Mouse (Mus musculus): ENCODE measurements around the gene Pdcd7. TPM values are rescaled to one million over a fixed set of nuclear protein-coding genes. Genes with fewer than 3 reads are reported as not detected.

Gene Pdcd7
- 1.6 and 1.8 TPM in 2 replicates for polyA plus RNA-seq (2015; fragmentation: Nextera tagmentation; extraction: Ambion mirVana)

GRCm38 (mm10) chr9:65345854-65346475, at the start of gene Pdcd7:
TSS of gene Pdcd7 (plus strand) at chr9:65346104.
- Histone ChIP-seq H3K4me1 (ENCODE audit: control insufficient read depth, low read depth, low read length) (peaks cover 12% of the 10 kb centered on the region), H3K36me3 (ENCODE audit: control insufficient read depth, insufficient read depth) (no peaks in the 10 kb centered on the region), H3K9me3 (replicated peaks; ENCODE audit: control insufficient read depth, low read length) (no peaks in the 10 kb centered on the region), H3K4me3 (ENCODE audit: low read depth, low read length) (peak within 1 kb of the TSS; percentile 97), H3K27me3 (ENCODE audit: control insufficient read depth, insufficient read depth, low read depth, low read length) (no peaks in the 10 kb centered on the region), H3K9ac (ENCODE audit: low read depth, low read length) (peak within 1 kb of the TSS; percentile 95), H3K4me2 (ENCODE audit: low read depth, low read length) (peak within 1 kb of the TSS; percentile 95), H3K27ac (ENCODE audit: low read length) (peak within 1 kb of the TSS; percentile 95)
- under 1% methylated on average over 53 of the region's 59 CpGs for WGBS (ENCODE audit: insufficient replicate concordance)
- ATAC-seq (ENCODE audit: low read depth): peak; percentile 92

GRCm38 (mm10) chr9:65297056-65297455, 48.8 kb upstream of the Pdcd7 start:
- Histone ChIP-seq H3K4me1 (ENCODE audit: control insufficient read depth, low read depth, low read length) (peaks cover 19% of the 10 kb centered on the region), H3K4me3 (ENCODE audit: low read depth, low read length) (no peak overlapping the region), H3K9me3 (replicated peaks; ENCODE audit: control insufficient read depth, low read length) (no peaks in the 10 kb centered on the region), H3K9ac (ENCODE audit: low read depth, low read length) (no peak overlapping the region), H3K27ac (ENCODE audit: low read length) (no peak overlapping the region), H3K27me3 (ENCODE audit: control insufficient read depth, insufficient read depth, low read depth, low read length) (no peaks in the 10 kb centered on the region), H3K36me3 (ENCODE audit: control insufficient read depth, insufficient read depth) (peaks cover 8% of the 10 kb centered on the region), H3K4me2 (ENCODE audit: low read depth, low read length) (no peak overlapping the region)
- no peak for ATAC-seq (ENCODE audit: low read depth)
- 79% methylated on average over 2 of the region's 2 CpGs for WGBS (ENCODE audit: insufficient replicate concordance)

GRCm38 (mm10) chr9:65298761-65299160, 47.1 kb upstream of the Pdcd7 start:
- Histone ChIP-seq H3K27me3 (ENCODE audit: control insufficient read depth, insufficient read depth, low read depth, low read length) (no peaks in the 10 kb centered on the region), H3K4me3 (ENCODE audit: low read depth, low read length) (no peak overlapping the region), H3K9me3 (replicated peaks; ENCODE audit: control insufficient read depth, low read length) (no peaks in the 10 kb centered on the region), H3K9ac (ENCODE audit: low read depth, low read length) (no peak overlapping the region), H3K4me2 (ENCODE audit: low read depth, low read length) (no peak overlapping the region), H3K27ac (ENCODE audit: low read length) (no peak overlapping the region), H3K4me1 (ENCODE audit: control insufficient read depth, low read depth, low read length) (peaks cover 7% of the 10 kb centered on the region), H3K36me3 (ENCODE audit: control insufficient read depth, insufficient read depth) (peaks cover 18% of the 10 kb centered on the region)
- no peak for ATAC-seq (ENCODE audit: low read depth)
- WGBS (ENCODE audit: insufficient replicate concordance): 81% methylated on average over 3 of the region's 3 CpGs

- no peak overlapping the region for H3K4me3 ChIP-seq (ENCODE audit: low read depth, low read length)
- 86% methylated on average over 7 of the region's 7 CpGs for WGBS (ENCODE audit: insufficient replicate concordance)
- no peak overlapping the region for H3K27ac ChIP-seq (ENCODE audit: low read length)
- H3K36me3 ChIP-seq (ENCODE audit: control insufficient read depth, insufficient read depth): peaks cover 18% of the 10 kb centered on the region
- ATAC-seq (ENCODE audit: low read depth): no peak
- H3K9ac ChIP-seq (ENCODE audit: low read depth, low read length): no peak overlapping the region
- H3K9me3 ChIP-seq (replicated peaks; ENCODE audit: control insufficient read depth, low read length): no peaks in the 10 kb centered on the region
- H3K27me3 ChIP-seq (ENCODE audit: control insufficient read depth, insufficient read depth, low read depth, low read length): no peaks in the 10 kb centered on the region
- peaks cover 7% of the 10 kb centered on the region for H3K4me1 ChIP-seq (ENCODE audit: control insufficient read depth, low read depth, low read length)
- H3K4me2 ChIP-seq (ENCODE audit: low read depth, low read length): no peak overlapping the region
Observed at GRCm38 (mm10) chr9:65299650-65300049, 46.3 kb upstream of the Pdcd7 start.

- peaks cover 23% of the 10 kb centered on the region for H3K36me3 ChIP-seq (ENCODE audit: control insufficient read depth, insufficient read depth)
- no peak overlapping the region for H3K4me3 ChIP-seq (ENCODE audit: low read depth, low read length)
- H3K9ac ChIP-seq (ENCODE audit: low read depth, low read length): no peak overlapping the region
- no peaks in the 10 kb centered on the region; the same call in 1 of the 2 replicates for H3K4me1 ChIP-seq (ENCODE audit: control insufficient read depth, low read depth, low read length)
- H3K27ac ChIP-seq (ENCODE audit: low read length): no peak overlapping the region
- ATAC-seq (ENCODE audit: low read depth): no peak
- H3K9me3 ChIP-seq (replicated peaks; ENCODE audit: control insufficient read depth, low read length): no peaks in the 10 kb centered on the region
- 84% methylated on average over 4 of the region's 4 CpGs for WGBS (ENCODE audit: insufficient replicate concordance)
- H3K4me2 ChIP-seq (ENCODE audit: low read depth, low read length): no peak overlapping the region
- no peaks in the 10 kb centered on the region for H3K27me3 ChIP-seq (ENCODE audit: control insufficient read depth, insufficient read depth, low read depth, low read length)
Observed at GRCm38 (mm10) chr9:65302327-65302983, 43.4 kb upstream of the Pdcd7 start.

GRCm38 (mm10) chr9:65303586-65303985, 42.3 kb upstream of the Pdcd7 start:
- Histone ChIP-seq H3K9me3 (replicated peaks; ENCODE audit: control insufficient read depth, low read length) (no peaks in the 10 kb centered on the region), H3K27me3 (ENCODE audit: control insufficient read depth, insufficient read depth, low read depth, low read length) (no peaks in the 10 kb centered on the region), H3K27ac (ENCODE audit: low read length) (no peak overlapping the region), H3K36me3 (ENCODE audit: control insufficient read depth, insufficient read depth) (peaks cover 26% of the 10 kb centered on the region), H3K9ac (ENCODE audit: low read depth, low read length) (no peak overlapping the region), H3K4me2 (ENCODE audit: low read depth, low read length) (no peak overlapping the region), H3K4me3 (ENCODE audit: low read depth, low read length) (no peak overlapping the region), H3K4me1 (ENCODE audit: control insufficient read depth, low read depth, low read length) (no peaks in the 10 kb centered on the region; the same call in 1 of the 2 replicates)
- no peak for ATAC-seq (ENCODE audit: low read depth)
- WGBS (ENCODE audit: insufficient replicate concordance): 83% methylated on average over 4 of the region's 4 CpGs

GRCm38 (mm10) chr9:65304300-65304699, 41.6 kb upstream of the Pdcd7 start:
- no peaks in the 10 kb centered on the region for H3K27me3 ChIP-seq (ENCODE audit: control insufficient read depth, insufficient read depth, low read depth, low read length)
- no peaks in the 10 kb centered on the region for H3K9me3 ChIP-seq (replicated peaks; ENCODE audit: control insufficient read depth, low read length)
- no peak overlapping the region for H3K9ac ChIP-seq (ENCODE audit: low read depth, low read length)
- no peak overlapping the region for H3K4me2 ChIP-seq (ENCODE audit: low read depth, low read length)
- H3K27ac ChIP-seq (ENCODE audit: low read length): no peak overlapping the region
- H3K4me3 ChIP-seq (ENCODE audit: low read depth, low read length): no peak overlapping the region
- ATAC-seq (ENCODE audit: low read depth): peak; percentile 51; the same call in 1 of the 2 replicates
- H3K36me3 ChIP-seq (ENCODE audit: control insufficient read depth, insufficient read depth): peaks cover 30% of the 10 kb centered on the region
- no peaks in the 10 kb centered on the region; the same call in 1 of the 2 replicates for H3K4me1 ChIP-seq (ENCODE audit: control insufficient read depth, low read depth, low read length)
- 84% methylated on average over 4 of the region's 4 CpGs for WGBS (ENCODE audit: insufficient replicate concordance)

- Histone ChIP-seq H3K27ac (ENCODE audit: low read length) (no peak overlapping the region), H3K4me2 (ENCODE audit: low read depth, low read length) (no peak overlapping the region), H3K9ac (ENCODE audit: low read depth, low read length) (no peak overlapping the region), H3K4me1 (ENCODE audit: control insufficient read depth, low read depth, low read length) (no peaks in the 10 kb centered on the region; the same call in 1 of the 2 replicates), H3K36me3 (ENCODE audit: control insufficient read depth, insufficient read depth) (peaks cover 22% of the 10 kb centered on the region), H3K9me3 (replicated peaks; ENCODE audit: control insufficient read depth, low read length) (no peaks in the 10 kb centered on the region), H3K27me3 (ENCODE audit: control insufficient read depth, insufficient read depth, low read depth, low read length) (no peaks in the 10 kb centered on the region), H3K4me3 (ENCODE audit: low read depth, low read length) (no peak overlapping the region)
- 97% methylated on average over 2 of the region's 2 CpGs for WGBS (ENCODE audit: insufficient replicate concordance)
- ATAC-seq (ENCODE audit: low read depth): no peak
Observed at GRCm38 (mm10) chr9:65306672-65307071, 39.2 kb upstream of the Pdcd7 start.

GRCm38 (mm10) chr9:65308011-65308410, 37.9 kb upstream of the Pdcd7 start:
- peak; percentile 48; the same call in 1 of the 2 replicates for ATAC-seq (ENCODE audit: low read depth)
- Histone ChIP-seq H3K4me3 (ENCODE audit: low read depth, low read length) (no peak overlapping the region), H3K9me3 (replicated peaks; ENCODE audit: control insufficient read depth, low read length) (no peaks in the 10 kb centered on the region), H3K27ac (ENCODE audit: low read length) (no peak overlapping the region), H3K27me3 (ENCODE audit: control insufficient read depth, insufficient read depth, low read depth, low read length) (no peaks in the 10 kb centered on the region), H3K4me2 (ENCODE audit: low read depth, low read length) (no peak overlapping the region), H3K36me3 (ENCODE audit: control insufficient read depth, insufficient read depth) (peaks cover 24% of the 10 kb centered on the region), H3K4me1 (ENCODE audit: control insufficient read depth, low read depth, low read length) (no peaks in the 10 kb centered on the region; the same call in 1 of the 2 replicates), H3K9ac (ENCODE audit: low read depth, low read length) (no peak overlapping the region)
- WGBS (ENCODE audit: insufficient replicate concordance): 54% methylated on average over 1 of the region's 1 CpGs

All from liver, embryonic 16.5 days (tissue).